Comparison of ENCODE assay signal across 8 mouse cellular contexts in genomic region chr10:117846796-117847195, GRCm38 (mm10). TPM values are rescaled to one million over a fixed set of nuclear protein-coding genes. Genes with fewer than 3 reads are reported as not detected.
DNase-seq lines count a peak whose midpoint lies in the region; ATAC-seq lines count a peak whose summit lies in the region.

No protein-coding gene starts in this region.

- DNase-seq in heart, postnatal 14 days, result no peak
- no peak for DNase-seq in embryonic facial prominence, embryonic 11.5 days (ENCODE audit: low spot score)
- no peak for DNase-seq in hindbrain, embryonic 14.5 days (ENCODE audit: low spot score)
- no peak for DNase-seq in ovary, adult 18-20 months (ENCODE audit: low spot score)
- DNase-seq in gastrocnemius, adult 18-20 months (ENCODE audit: low spot score), result no peak

- intact Hi-C loops in heart, postnatal 14 days (cut with DNase I), result loop anchor here (5.0 kb wide), 3 partner anchors 51 to 261 kb away; no protein-coding TSS in a partner anchor

- no peak overlapping the region for H3K27ac ChIP-seq in heart, embryonic 11.5 days (ENCODE audit: low read depth, low read length)
- H3K27ac ChIP-seq in embryonic facial prominence, embryonic 11.5 days (replicated peaks; ENCODE audit: low read depth, low read length), result no peak overlapping the region
- peak overlapping the region; percentile 99 for H3K27ac ChIP-seq in hindbrain, embryonic 14.5 days
- peak overlapping the region; percentile 99 for H3K27ac ChIP-seq in midbrain, embryonic 13.5 days

- peak overlapping the region; percentile 70 for H3K4me2 ChIP-seq in heart, embryonic 11.5 days
- H3K4me2 ChIP-seq in embryonic facial prominence, embryonic 11.5 days (ENCODE audit: low read depth, low read length), result peak overlapping the region; percentile 59
- peak overlapping the region; percentile 84 for H3K4me2 ChIP-seq in hindbrain, embryonic 14.5 days (replicated peaks)
- H3K4me2 ChIP-seq in midbrain, embryonic 13.5 days (replicated peaks), result peak overlapping the region; percentile 77

- H3K4me3 ChIP-seq in heart, embryonic 11.5 days (ENCODE audit: low read depth, low read length), result peak overlapping the region; percentile 91; the same call in 1 of the 2 replicates
- H3K4me3 ChIP-seq in embryonic facial prominence, embryonic 11.5 days (ENCODE audit: low read depth, low read length), result peak overlapping the region; percentile 97; the same call in 1 of the 2 replicates
- H3K4me3 ChIP-seq in hindbrain, embryonic 14.5 days (replicated peaks; ENCODE audit: low read length), result peak overlapping the region; percentile 89
- H3K4me3 ChIP-seq in midbrain, embryonic 13.5 days (replicated peaks), result peak overlapping the region; percentile 95

- H3K9ac ChIP-seq in heart, embryonic 11.5 days (ENCODE audit: low read depth, low read length), result no peak overlapping the region; the same call in 1 of the 2 replicates
- H3K9ac ChIP-seq in embryonic facial prominence, embryonic 11.5 days (replicated peaks; ENCODE audit: low read length), result peak overlapping the region; percentile 91; the same call in 1 of the 2 replicates
- H3K9ac ChIP-seq in hindbrain, embryonic 14.5 days, result peak overlapping the region; percentile 95
- peak overlapping the region; percentile 92 for H3K9ac ChIP-seq in midbrain, embryonic 13.5 days (replicated peaks)

- no peak for ATAC-seq in heart, embryonic 11.5 days (replicated peaks; ENCODE audit: insufficient number of reproducible peaks, low FRiP score, low TSS enrichment)
- peak; percentile 22; the same call in 1 of the 2 replicates for ATAC-seq in embryonic facial prominence, embryonic 11.5 days (replicated peaks; ENCODE audit: insufficient number of reproducible peaks, low FRiP score, low TSS enrichment, low read depth)
- ATAC-seq in hindbrain, embryonic 14.5 days (ENCODE audit: low FRiP score), result no peak
- ATAC-seq in midbrain, embryonic 13.5 days, result peak; percentile 18; the same call in 1 of the 2 replicates
- no peak for ATAC-seq in activated CD4-positive, CD25-positive, alpha-beta regulatory T cell, adult 4 months

- peaks cover 10% of the 10 kb centered on the region for H3K4me1 ChIP-seq in heart, embryonic 11.5 days (ENCODE audit: control insufficient read depth, insufficient read depth, low read length)
- no peaks in the 10 kb centered on the region; the same call in 1 of the 2 replicates for H3K4me1 ChIP-seq in embryonic facial prominence, embryonic 11.5 days (ENCODE audit: control insufficient read depth, insufficient read depth, low read length)
- H3K4me1 ChIP-seq in hindbrain, embryonic 14.5 days (replicated peaks; ENCODE audit: control insufficient read depth, insufficient read depth, low read length), result peaks cover 27% of the 10 kb centered on the region
- peaks cover 27% of the 10 kb centered on the region for H3K4me1 ChIP-seq in midbrain, embryonic 13.5 days (replicated peaks)

- WGBS in heart, embryonic 11.5 days (ENCODE audit: insufficient replicate concordance), result 58% methylated on average over 9 of the region's 9 CpGs
- WGBS in embryonic facial prominence, embryonic 11.5 days, result 40% methylated on average over 9 of the region's 9 CpGs
- WGBS in hindbrain, embryonic 14.5 days, result 44% methylated on average over 9 of the region's 9 CpGs
- whole genome bisulfite sequencing in midbrain, embryonic 13.5 days, result 46% methylated on average over 9 of the region's 9 CpGs

- no peaks in the 10 kb centered on the region for H3K9me3 ChIP-seq in heart, embryonic 11.5 days (replicated peaks; ENCODE audit: control insufficient read depth, low read length)
- H3K9me3 ChIP-seq in embryonic facial prominence, embryonic 11.5 days (replicated peaks; ENCODE audit: control insufficient read depth, low read length), result no peaks in the 10 kb centered on the region
- no peaks in the 10 kb centered on the region for H3K9me3 ChIP-seq in hindbrain, embryonic 14.5 days (ENCODE audit: control insufficient read depth, low read length)
- no peaks in the 10 kb centered on the region for H3K9me3 ChIP-seq in midbrain, embryonic 13.5 days

- H3K36me3 ChIP-seq in heart, embryonic 11.5 days (ENCODE audit: control insufficient read depth, insufficient read depth, low read length), result no peaks in the 10 kb centered on the region
- no peaks in the 10 kb centered on the region for H3K36me3 ChIP-seq in embryonic facial prominence, embryonic 11.5 days (replicated peaks; ENCODE audit: control insufficient read depth, insufficient read depth, low read depth, low read length)
- H3K36me3 ChIP-seq in hindbrain, embryonic 14.5 days (replicated peaks; ENCODE audit: control insufficient read depth, insufficient read depth), result no peaks in the 10 kb centered on the region
- no peaks in the 10 kb centered on the region for H3K36me3 ChIP-seq in midbrain, embryonic 13.5 days

- H3K27me3 ChIP-seq in heart, embryonic 11.5 days (ENCODE audit: control insufficient read depth, insufficient read depth, low read length), result no peaks in the 10 kb centered on the region
- no peaks in the 10 kb centered on the region for H3K27me3 ChIP-seq in embryonic facial prominence, embryonic 11.5 days (ENCODE audit: control insufficient read depth, insufficient read depth, low read length)
- no peaks in the 10 kb centered on the region for H3K27me3 ChIP-seq in hindbrain, embryonic 14.5 days (ENCODE audit: control insufficient read depth, insufficient read depth, low read length)
- no peaks in the 10 kb centered on the region for H3K27me3 ChIP-seq in midbrain, embryonic 13.5 days

RNA-seq across cellular contexts. Expression of gene Rap1b, which starts 1.0 kb away (rescaled TPM):
- 137 and 155 TPM in 2 replicates for polyA plus RNA-seq in heart, embryonic 11.5 days (2014; fragmentation: Nextera tagmentation; extraction: Ambion mirVana)
- total RNA-seq in heart, postnatal 14 days (2021), result 10 to 100 TPM; 68.6 to 72.2 TPM
- 179 and 182 TPM in 2 replicates for polyA plus RNA-seq in embryonic facial prominence, embryonic 11.5 days (2014; fragmentation: Nextera tagmentation; extraction: Ambion mirVana)
- 181 and 195 TPM in 2 replicates for polyA plus RNA-seq in hindbrain, embryonic 14.5 days (2014; fragmentation: Nextera tagmentation; extraction: Ambion mirVana)
- 140 and 146 TPM in 2 replicates for polyA plus RNA-seq in midbrain, embryonic 13.5 days (2015; fragmentation: Nextera tagmentation; extraction: Ambion mirVana)
- polyA plus RNA-seq in activated CD4-positive, CD25-positive, alpha-beta regulatory T cell, adult 4 months (2017; shearing (Covaris generic)), result 100 to 1,000 TPM in 1 of 2 experiments, 10 to 100 TPM in 1; 83.0 to 107 TPM
- 10 to 100 TPM; 18.7 to 24.9 TPM for total RNA-seq in gastrocnemius, adult 18-20 months (2021)

RNA-seq across cellular contexts. Expression of gene Nup107, which starts 54.3 kb away (rescaled TPM):
- 56.3 and 68.9 TPM in 2 replicates for polyA plus RNA-seq in heart, embryonic 11.5 days (2014; fragmentation: Nextera tagmentation; extraction: Ambion mirVana)
- total RNA-seq in heart, postnatal 14 days (2021), result 1 to 10 TPM; 7.8 to 9.5 TPM
- 106 and 122 TPM in 2 replicates for polyA plus RNA-seq in embryonic facial prominence, embryonic 11.5 days (2014; fragmentation: Nextera tagmentation; extraction: Ambion mirVana)
- 37.7 and 39.1 TPM in 2 replicates for polyA plus RNA-seq in hindbrain, embryonic 14.5 days (2014; fragmentation: Nextera tagmentation; extraction: Ambion mirVana)
- 44.9 and 45.1 TPM in 2 replicates for polyA plus RNA-seq in midbrain, embryonic 13.5 days (2015; fragmentation: Nextera tagmentation; extraction: Ambion mirVana)
- 10 to 100 TPM; 45.3 to 51.8 TPM for polyA plus RNA-seq in activated CD4-positive, CD25-positive, alpha-beta regulatory T cell, adult 4 months (2017; shearing (Covaris generic))
- total RNA-seq in gastrocnemius, adult 18-20 months (2021), result 1 to 10 TPM; 5.5 to 5.6 TPM

Comparison
In these comparisons a context has a peak if more than half of its experiments do, and no peak if none do; other contexts are left out.
1. ATAC-seq: peak in embryonic facial prominence, embryonic 11.5 days (single experiment) and midbrain, embryonic 13.5 days (single experiment); none in heart, embryonic 11.5 days (single experiment), hindbrain, embryonic 14.5 days (single experiment) and activated CD4-positive, CD25-positive, alpha-beta regulatory T cell, adult 4 months (single experiment).
2. H3K27ac ChIP-seq: peak in hindbrain, embryonic 14.5 days (single experiment) and midbrain, embryonic 13.5 days (single experiment); none in heart, embryonic 11.5 days (single experiment) and embryonic facial prominence, embryonic 11.5 days (single experiment).
3. Peak in every context shown above with its lines, with median percentiles within 50 percentile points of each other: H3K4me2 ChIP-seq and H3K4me3 ChIP-seq.